Mouse (Mus musculus): ENCODE data around the gene Trp53inp2. TPM values are rescaled to one million over a fixed set of nuclear protein-coding genes. Genes with fewer than 3 reads are reported as not detected.

Gene Trp53inp2
- polyA plus RNA-seq, 1 experiment from 2014 or later, result 66.1 TPM

MicroRNAs within 50 kb of the gene (microRNA counts, 519-probe panel; counts per million panel counts)
- microRNA mmu-miR-695, result not detected

Other genes with a start within 250 kb of the Trp53inp2 start
- gene Itch, start 247.6 kb upstream of the Trp53inp2 start, polyA plus RNA-seq (2014; fragmentation: Nextera tagmentation; extraction: Ambion mirVana), result 54.1 and 56.6 TPM in 2 replicates
- 534 and 550 TPM in 2 replicates for gene Dynlrb1, start 144.5 kb upstream of the Trp53inp2 start, polyA plus RNA-seq (2014; fragmentation: Nextera tagmentation; extraction: Ambion mirVana)
- 152 and 161 TPM in 2 replicates for gene Map1lc3a, start 104.8 kb upstream of the Trp53inp2 start, polyA plus RNA-seq (2014; fragmentation: Nextera tagmentation; extraction: Ambion mirVana)
- 56.8 and 64.3 TPM in 2 replicates for gene Pigu, start 23.6 kb upstream of the Trp53inp2 start, polyA plus RNA-seq (2014; fragmentation: Nextera tagmentation; extraction: Ambion mirVana)
- 29.5 and 34.8 TPM in 2 replicates for gene Ncoa6, start 92.8 kb downstream of the Trp53inp2 start, polyA plus RNA-seq (2014; fragmentation: Nextera tagmentation; extraction: Ambion mirVana)
- gene Acss2, start 136.9 kb downstream of the Trp53inp2 start, polyA plus RNA-seq (2014; fragmentation: Nextera tagmentation; extraction: Ambion mirVana), result 23.3 and 24.1 TPM in 2 replicates
- 8.8 and 13.0 TPM in 2 replicates for gene Ggt7, start 137.2 kb downstream of the Trp53inp2 start, polyA plus RNA-seq (2014; fragmentation: Nextera tagmentation; extraction: Ambion mirVana)
- 14.7 and 15.9 TPM in 2 replicates for gene Gss, start 211.8 kb downstream of the Trp53inp2 start, polyA plus RNA-seq (2014; fragmentation: Nextera tagmentation; extraction: Ambion mirVana)
- gene Myh7b, start 230.2 kb downstream of the Trp53inp2 start, polyA plus RNA-seq (2014; fragmentation: Nextera tagmentation; extraction: Ambion mirVana), result 0.46 and 0.52 TPM in 2 replicates